Comparison of ENCODE assay signal across 8 mouse cellular contexts in the genomic region with DNA sequence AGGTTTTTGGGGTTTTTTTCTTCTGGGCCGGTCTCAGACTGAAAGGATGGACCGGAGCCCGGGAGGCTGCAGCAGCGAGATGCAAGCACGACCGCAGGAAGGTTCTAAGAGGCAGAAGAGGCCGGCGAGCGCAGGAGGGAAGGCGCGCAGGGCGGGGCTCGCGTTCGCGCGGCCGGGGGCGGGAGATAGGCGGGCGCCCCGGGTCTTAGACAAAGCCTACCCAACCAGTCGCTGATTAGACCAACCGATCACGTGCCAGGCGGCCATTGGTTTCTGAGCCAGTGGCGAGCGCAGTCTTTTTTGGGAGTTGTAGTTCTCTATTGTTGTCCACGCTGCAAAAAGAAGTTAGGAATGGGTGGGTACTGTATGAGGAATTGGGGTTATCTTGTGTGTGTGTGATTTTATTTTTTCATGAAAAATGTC. TPM values are rescaled to one million over a fixed set of nuclear protein-coding genes. Genes with fewer than 3 reads are reported as not detected.
DNase-seq lines count a peak whose midpoint lies in the region; ATAC-seq and TF ChIP-seq lines count a peak whose summit lies in the region.

A gene (minus strand): TSS at position 185 of the 423 bp plus-strand sequence.

- H3K9me3 ChIP-seq in embryonic facial prominence, embryonic 13.5 days = no peaks in the 10 kb centered on the region
- no peaks in the 10 kb centered on the region for H3K9me3 ChIP-seq in limb, embryonic 14.5 days (ENCODE audit: control insufficient read depth, low read length)
- H3K9me3 ChIP-seq in midbrain, postnatal 0 days (ENCODE audit: low read length) = no peaks in the 10 kb centered on the region

- DNase-seq in 3134 (ENCODE audit: extremely low read depth, insufficient read length, low spot score) = peak; percentile 100
- peak; percentile 98 for DNase-seq in adrenal gland, postnatal 36 days
- peak; percentile 96 to 98 for DNase-seq in heart, adult 2 months
- DNase-seq in kidney, adult 9 months = peak; percentile 98
- DNase-seq in limb, embryonic 14.5 days (ENCODE audit: low spot score) = peak; percentile 99
- DNase-seq in midbrain, postnatal 0 days (ENCODE audit: low spot score) = peak; percentile 99
- peak; percentile 91 to 93 for DNase-seq in spleen, postnatal 14 days (ENCODE audit: low spot score in 2 of 2)

- H3K4me1 ChIP-seq in embryonic facial prominence, embryonic 13.5 days = peaks cover 44% of the 10 kb centered on the region
- peaks cover 12% of the 10 kb centered on the region for H3K4me1 ChIP-seq in heart, adult 2 months (ENCODE audit: control insufficient read depth, insufficient read depth, low read length)
- peaks cover 33% of the 10 kb centered on the region for H3K4me1 ChIP-seq in limb, embryonic 14.5 days (ENCODE audit: control insufficient read depth, insufficient read depth, low read length)
- no peaks in the 10 kb centered on the region; the same call in 1 of the 2 replicates for H3K4me1 ChIP-seq in midbrain, postnatal 0 days (ENCODE audit: insufficient read depth, low read length)

- H3K4me2 ChIP-seq in embryonic facial prominence, embryonic 13.5 days = peak within 1 kb of the TSS; percentile 90
- peak within 1 kb of the TSS; percentile 74 for H3K4me2 ChIP-seq in limb, embryonic 14.5 days (replicated peaks; ENCODE audit: low read depth, low read length, severe bottlenecking)
- peak within 1 kb of the TSS; percentile 75 for H3K4me2 ChIP-seq in midbrain, postnatal 0 days (ENCODE audit: low read depth, low read length, poor library complexity, severe bottlenecking)

- no peaks in the 10 kb centered on the region for H3K27me3 ChIP-seq in embryonic facial prominence, embryonic 13.5 days
- no peaks in the 10 kb centered on the region for H3K27me3 ChIP-seq in heart, adult 2 months (ENCODE audit: control insufficient read depth, insufficient read depth, low read length)
- no peaks in the 10 kb centered on the region for H3K27me3 ChIP-seq in limb, embryonic 14.5 days (ENCODE audit: control insufficient read depth, insufficient read depth, low read length)
- no peaks in the 10 kb centered on the region for H3K27me3 ChIP-seq in midbrain, postnatal 0 days (ENCODE audit: insufficient read depth, low read length)

- peak; percentile 83 for ATAC-seq in embryonic facial prominence, embryonic 13.5 days (ENCODE audit: insufficient number of reproducible peaks, insufficient read depth, low FRiP score, low TSS enrichment, low read depth)
- ATAC-seq in limb, embryonic 14.5 days (ENCODE audit: low FRiP score, low read depth) = peak; percentile 78
- peak; percentile 73 for ATAC-seq in midbrain, postnatal 0 days (ENCODE audit: low FRiP score)

- peak within 1 kb of the TSS; percentile 99 for H3K9ac ChIP-seq in embryonic facial prominence, embryonic 13.5 days
- H3K9ac ChIP-seq in heart, adult 2 months (ENCODE audit: low read depth, low read length) = peak within 1 kb of the TSS; percentile 89
- peak within 1 kb of the TSS; percentile 92 for H3K9ac ChIP-seq in limb, embryonic 14.5 days (ENCODE audit: low read depth, low read length, severe bottlenecking)
- peak within 1 kb of the TSS; percentile 97 for H3K9ac ChIP-seq in midbrain, postnatal 0 days (replicated peaks; ENCODE audit: low read length, poor library complexity, severe bottlenecking)

- TF ChIP-seq CTCF in heart, adult 2 months (IDR thresholded peaks at IDR 0.05) = no peak
- no peak for TF ChIP-seq CTCF in midbrain, postnatal 0 days (IDR thresholded peaks at IDR 0.05)

- WGBS in embryonic facial prominence, embryonic 13.5 days = under 1% methylated on average over 29 of the region's 29 CpGs
- WGBS in heart, adult 2 months = 1% methylated on average over 29 of the region's 29 CpGs
- 1% methylated on average over 29 of the region's 29 CpGs for WGBS in limb, embryonic 14.5 days
- WGBS in midbrain, postnatal 0 days = under 1% methylated on average over 29 of the region's 29 CpGs

- peaks cover 38% of the 10 kb centered on the region for H3K36me3 ChIP-seq in embryonic facial prominence, embryonic 13.5 days
- peaks cover 5% of the 10 kb centered on the region; the same call in 1 of the 2 replicates for H3K36me3 ChIP-seq in heart, adult 2 months (ENCODE audit: control insufficient read depth, insufficient read depth, low read length)
- H3K36me3 ChIP-seq in limb, embryonic 14.5 days (ENCODE audit: control insufficient read depth, insufficient read depth, low read length) = peaks cover 38% of the 10 kb centered on the region
- peaks cover 19% of the 10 kb centered on the region for H3K36me3 ChIP-seq in midbrain, postnatal 0 days (ENCODE audit: insufficient read depth, low read length)

- 0 out of 2 replicates have a peak, but pooled peaks have one; percentile 67 for TF ChIP-seq EP300 in heart, adult 2 months (IDR thresholded peaks at IDR 0.05; ENCODE audit: insufficient read depth, low read depth, low read length)

- H3K79me2 ChIP-seq in heart, adult 2 months (replicated peaks; ENCODE audit: control insufficient read depth, insufficient read depth, low read length) = no peaks in the 10 kb centered on the region

- intact Hi-C loops in heart, adult 2 months (cut with DNase I) = loop anchor here (2.0 to 10.0 kb wide), 2 partner anchors 79 to 137 kb away; a partner anchor contains a TSS

- peak; percentile 97 for TF ChIP-seq POLR2A in heart, adult 2 months (IDR thresholded peaks at IDR 0.05; ENCODE audit: insufficient read depth, low read depth, low read length)
- TF ChIP-seq POLR2A in limb, embryonic 14.5 days (IDR thresholded peaks at IDR 0.05; ENCODE audit: borderline replicate concordance, extremely low read depth, insufficient read depth, insufficient read length) = peak; percentile 97; the same call in 1 of the 2 replicates

- H3K4me3 ChIP-seq in embryonic facial prominence, embryonic 13.5 days = peak within 1 kb of the TSS; percentile 86
- H3K4me3 ChIP-seq in heart, adult 2 months = peak within 1 kb of the TSS; percentile 72
- peak within 1 kb of the TSS; percentile 52 for H3K4me3 ChIP-seq in limb, embryonic 14.5 days (replicated peaks; ENCODE audit: low read length)
- H3K4me3 ChIP-seq in midbrain, postnatal 0 days (ENCODE audit: low read depth, low read length) = peak within 1 kb of the TSS; percentile 71

- H3K27ac ChIP-seq in embryonic facial prominence, embryonic 13.5 days = peak within 1 kb of the TSS; percentile 98
- H3K27ac ChIP-seq in heart, adult 2 months = peak within 1 kb of the TSS; percentile 91
- peak within 1 kb of the TSS; percentile 92 for H3K27ac ChIP-seq in limb, embryonic 14.5 days (replicated peaks; ENCODE audit: low read depth, low read length)
- peak within 1 kb of the TSS; percentile 95 for H3K27ac ChIP-seq in midbrain, postnatal 0 days (ENCODE audit: low read depth, low read length)

RNA-seq across cellular contexts. Expression of the gene that starts here (rescaled TPM):
- total RNA-seq in adrenal gland, postnatal 36 days (2021) = 100 to 1,000 TPM; 188 to 218 TPM
- 1,166 and 1,221 TPM in 2 replicates for polyA plus RNA-seq in embryonic facial prominence, embryonic 13.5 days (2015; fragmentation: Nextera tagmentation; extraction: Ambion mirVana)
- total RNA-seq in heart, adult 2 months (2021) = 10 to 100 TPM; 83.0 to 90.1 TPM
- polyA plus RNA-seq in heart, adult 2 months (2012; rRNA removed) = 108 and 134 TPM in 2 replicates
- polyA plus RNA-seq in limb, embryonic 14.5 days (2012; rRNA removed) = 1,341 and 1,699 TPM in 2 replicates
- 808 and 880 TPM in 2 replicates for polyA plus RNA-seq in limb, embryonic 14.5 days (2014; fragmentation: Nextera tagmentation; extraction: Ambion mirVana)
- total RNA-seq in midbrain, postnatal 0 days (2014; rRNA removed) = 3,416 and 3,526 TPM in 2 replicates
- 1,872 and 1,886 TPM in 2 replicates for polyA plus RNA-seq in midbrain, postnatal 0 days (2015; fragmentation: Nextera tagmentation; extraction: Ambion mirVana)

Comparison
In these comparisons a context has a peak if more than half of its experiments do, and no peak if none do; other contexts are left out.
1. Peak in every context shown above with its lines: DNase-seq, ATAC-seq, H3K4me3 ChIP-seq and H3K27ac ChIP-seq.
2. RNA of the gene that starts here (total RNA-seq): 3,416 to 3,526 TPM in midbrain, postnatal 0 days; 188 to 218 TPM in adrenal gland, postnatal 36 days and 83.0 to 90.1 TPM in heart, adult 2 months; every median in the first group is over 10 times any median in the second.